Mouse (Mus musculus) retina, adult 2 months (tissue): ENCODE data around the gene Thap2.

ENCODE experiments used
- DNase-seq: peaks from one replicate; pipeline ENCODE4 v3.0.0-alpha.2; 2012; ENCODE audit warnings: low read depth, low spot score

The Thap2 gene

GRCm38 (mm10) chr10:115384221-115385017 is at the start of gene Thap2, which contains the start of gene Zfc3h1:
TSS of gene Thap2 (minus strand) at chr10:115384443.
TSS of gene Zfc3h1 (plus strand) at chr10:115384959.
- DNase-seq: peak; percentile 96

GRCm38 (mm10) chr10:115425351-115425750 is 41.1 kb upstream of the Thap2 start:
- no peak for DNase-seq

- DNase-seq: no peak
Measured at GRCm38 (mm10) chr10:115421976-115422375, 37.7 kb upstream of the Thap2 start.

- no peak for DNase-seq
Measured at GRCm38 (mm10) chr10:115414056-115414455, 29.8 kb upstream of the Thap2 start.

- DNase-seq: no peak
Measured at GRCm38 (mm10) chr10:115413496-115413895, 29.3 kb upstream of the Thap2 start.

- DNase-seq: peak; percentile 41
Measured at GRCm38 (mm10) chr10:115406393-115406792, 22.1 kb upstream of the Thap2 start.

- DNase-seq: peak; percentile 70
Measured at GRCm38 (mm10) chr10:115391896-115392295, 7.7 kb upstream of the Thap2 start.

GRCm38 (mm10) chr10:115391076-115391475 is 6.8 kb upstream of the Thap2 start:
- no peak for DNase-seq

- no peak for DNase-seq
Measured at GRCm38 (mm10) chr10:115387891-115388290, 3.6 kb upstream of the Thap2 start.

GRCm38 (mm10) chr10:115385018-115386002 is 1.1 kb upstream of the Thap2 start:
- no peak for DNase-seq

- DNase-seq: no peak
Measured at GRCm38 (mm10) chr10:115383644-115384220, 511 bp downstream of the Thap2 start.

GRCm38 (mm10) chr10:115382846-115383643 is 1.2 kb downstream of the Thap2 start:
- no peak for DNase-seq

- DNase-seq: no peak
Measured at GRCm38 (mm10) chr10:115381506-115382084, 2.6 kb downstream of the Thap2 start.

GRCm38 (mm10) chr10:115363151-115363550 is 21.1 kb downstream of the Thap2 start:
- DNase-seq: no peak

- DNase-seq: no peak
Measured at GRCm38 (mm10) chr10:115362623-115362964, 21.6 kb downstream of the Thap2 start.

GRCm38 (mm10) chr10:115361840-115362622 is 22.2 kb downstream of the Thap2 start, which contains the start of gene Tmem19:
TSS of gene Tmem19 (minus strand) at chr10:115362501.
- peak; percentile 89 for DNase-seq

- DNase-seq: no peak
Measured at GRCm38 (mm10) chr10:115359066-115359465, 25.2 kb downstream of the Thap2 start.

- DNase-seq: no peak
Measured at GRCm38 (mm10) chr10:115358216-115358919, 25.9 kb downstream of the Thap2 start.

GRCm38 (mm10) chr10:115356106-115356505 is 28.1 kb downstream of the Thap2 start:
- no peak for DNase-seq
